Mouse (Mus musculus) liver, embryonic 14.5 days (tissue): ENCODE results near the gene Fblim1. TPM values are rescaled to one million over a fixed set of nuclear protein-coding genes. Genes with fewer than 3 reads are reported as not detected.

Experiments
- ATAC-seq: fragments of 200-750 bp; cut with Nextera tagmentation; 2 replicates; pipeline ENCODE4 v1.8.0; 2017; ENCODE audit warnings: moderate number of reproducible peaks, mild to moderate bottlenecking, moderate library complexity; ENCODE audit not compliant: insufficient read depth
- DNase-seq, 3 experiments: peaks; one replicate each; pipeline ENCODE4 v3.0.0-alpha.2; 2012 to 2013; ENCODE audit warnings: low read depth in 3 of 3, low spot score in 3 of 3
- H3K27ac ChIP-seq: fragments of 300-500 bp; sonication (generic); 2 replicates; pipeline ENCODE4 v1.5.1; 2014; ENCODE audit warnings: moderate library complexity, mild to moderate bottlenecking, control low read depth, inconsistent platforms
- H3K27me3 ChIP-seq: fragments of 300-500 bp; sonication (generic); 2 replicates; pipeline ENCODE4 v1.6.1; 2014; ENCODE audit warnings: mild to moderate bottlenecking, low read length, moderate library complexity; ENCODE audit not compliant: control insufficient read depth, insufficient read depth
- H3K36me3 ChIP-seq: fragments of 300-500 bp; sonication (generic); replicated peaks from 2 replicates; pipeline ENCODE4 v1.6.1; 2014; ENCODE audit warnings: low read depth; ENCODE audit not compliant: control insufficient read depth, insufficient read depth
- H3K4me1 ChIP-seq, 2 experiments: fragments of 200-500 bp in 1 of 2; fragments of 300-500 bp in 1 of 2; sonication (generic) in 1 of 2; replicated peaks; 2 replicates each; pipeline ENCODE4 v1.6.1; 2012 to 2014; ENCODE audit warnings: antibody characterized with exemption in 1 of 2, inconsistent platforms in 1 of 2, low read length in 1 of 2; ENCODE audit not compliant: control insufficient read depth in 2 of 2, insufficient read depth in 2 of 2
- H3K4me2 ChIP-seq: fragments of 300-500 bp; sonication (generic); 2 replicates; pipeline ENCODE4 v1.6.1; 2014; ENCODE audit warnings: low read depth, mild to moderate bottlenecking, control low read depth, moderate library complexity
- H3K4me3 ChIP-seq, 2 experiments: fragments of 200-500 bp in 1 of 2; fragments of 300-500 bp in 1 of 2; sonication (generic) in 1 of 2; 2 replicates each; pipeline ENCODE4 v1.5.1; 2012 to 2014; ENCODE audit warnings: low read depth in 2 of 2, low read length in 2 of 2, mild to moderate bottlenecking in 2 of 2, control low read depth in 1 of 2, inconsistent platforms in 1 of 2, moderate library complexity in 1 of 2; ENCODE audit not compliant: insufficient read depth in 1 of 2
- H3K9ac ChIP-seq: fragments of 300-500 bp; sonication (generic); replicated peaks from 2 replicates; pipeline ENCODE4 v1.6.1; 2014; ENCODE audit warnings: mild to moderate bottlenecking, control low read depth, moderate library complexity
- H3K9me3 ChIP-seq: fragments of 300-500 bp; sonication (generic); 2 replicates; pipeline ENCODE4 v1.6.1; 2016; ENCODE audit warnings: low read length, mixed read lengths; ENCODE audit not compliant: control insufficient read depth
- CTCF ChIP-seq: IDR thresholded peaks from 2 replicates; pipeline ENCODE4 v1.5.1; 2016; ENCODE audit warnings: antibody characterized with exemption, low read depth, control low read depth
- EP300 ChIP-seq: IDR thresholded peaks from 2 replicates; pipeline ENCODE4 v1.6.1; 2016; ENCODE audit warnings: antibody characterized with exemption, low read depth
- WGBS: fragments of 180-500 bp; shearing (Covaris S2); extraction: QIAGEN DNeasy Blood & Tissue Kit; methylation state at CpG from one replicate; pipeline ENCODE4 v1.1.7; 2014; ENCODE audit not compliant: insufficient replicate concordance; 5-methylcytosine and 5-hydroxymethylcytosine counted together
- polyA plus RNA-seq, 2 experiments: library from polyadenylated mRNA; depleted of rRNA in 1 of 2; stranded (reverse) in 1 of 2; unstranded in 1 of 2; fragments of >200 nt; fragmentation: Nextera tagmentation in 1 of 2; extraction: Ambion mirVana in 1 of 2; gene quantifications; 2 replicates each; pipeline versions ENCODE4 v1.2.1 to v1.2.3; 2012 to 2014

The Fblim1 gene
- polyA plus RNA-seq, 2 experiments = 0.77 to 1.1 TPM

DNA sequence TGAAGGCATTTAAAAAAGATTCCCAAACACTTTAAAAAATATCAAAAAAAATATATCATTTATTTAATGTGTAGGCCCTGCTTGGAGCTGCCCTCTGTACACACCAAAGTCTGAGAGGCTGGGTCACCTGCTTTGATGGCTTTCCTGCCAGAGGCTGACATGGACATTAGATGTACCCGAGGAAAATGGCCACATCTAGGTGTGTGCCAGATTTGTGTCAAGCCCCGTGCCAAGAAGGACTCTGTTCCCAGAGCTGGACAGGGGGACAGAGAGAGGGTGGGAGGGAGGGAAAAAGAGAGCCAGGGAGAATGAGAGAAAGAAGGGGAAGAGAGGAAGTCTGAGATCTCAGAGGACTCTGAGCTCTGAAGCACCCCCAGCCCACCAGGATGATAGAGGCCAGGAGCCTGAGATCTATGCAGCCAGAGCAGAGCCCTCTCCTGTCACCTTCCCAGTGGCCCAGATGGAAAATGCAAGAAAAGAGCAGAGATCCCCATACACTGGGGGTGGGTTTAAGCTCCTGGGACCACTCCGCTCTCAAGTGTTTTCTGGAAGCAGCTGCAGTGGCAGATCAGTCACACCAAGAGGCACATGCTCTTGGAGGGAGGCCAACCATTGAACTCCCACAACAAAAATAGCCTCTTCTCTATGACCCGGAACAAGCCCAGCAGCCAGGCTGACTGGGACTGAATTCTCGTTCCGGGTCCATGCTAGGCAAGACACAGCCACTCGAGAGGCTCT, 37.4 kb upstream of the Fblim1 start:
- TF ChIP-seq EP300 = no peak
- no peak for TF ChIP-seq CTCF
- no peak for ATAC-seq

DNA sequence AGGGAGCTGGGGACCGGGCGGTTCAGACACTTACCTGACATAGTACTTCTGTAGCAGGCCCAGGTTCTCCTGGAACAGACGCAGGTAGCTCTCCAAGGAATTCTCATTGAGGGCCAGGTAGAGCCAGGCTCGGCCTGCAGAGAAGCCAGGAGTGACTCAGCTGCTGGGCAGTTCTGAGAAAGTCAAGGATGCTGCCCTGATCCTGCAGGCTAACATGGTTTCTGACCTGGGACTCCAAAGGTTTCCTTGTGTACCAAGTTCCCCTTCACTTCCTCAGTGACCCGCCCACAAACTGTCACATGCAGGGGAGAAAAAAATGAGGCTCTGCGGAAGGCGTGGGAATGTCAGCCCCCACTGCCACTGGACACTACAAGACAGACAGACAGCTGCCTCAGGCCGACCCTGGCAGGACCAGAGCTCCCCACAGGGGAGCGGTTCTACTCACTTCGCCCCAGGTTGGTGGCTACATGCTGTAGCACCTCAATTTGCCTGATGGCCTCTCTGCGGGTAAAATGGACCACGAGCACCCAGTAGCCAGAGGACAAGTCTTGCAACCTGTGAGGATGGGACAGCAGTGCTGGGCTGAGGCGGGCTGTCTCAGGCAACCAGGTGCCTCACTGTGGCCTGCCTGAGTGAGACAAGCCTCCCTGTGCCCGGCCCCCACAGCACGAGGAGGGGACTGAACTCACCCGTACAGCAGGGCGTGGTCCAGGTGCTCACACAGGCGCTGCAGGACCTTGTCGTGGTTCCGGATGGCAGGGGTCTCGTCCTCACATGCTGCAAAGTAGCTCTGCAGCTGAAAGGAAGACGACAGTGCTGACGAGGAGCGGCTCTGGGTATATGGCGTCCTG, 36.3 kb upstream of the Fblim1 start:
- Histone ChIP-seq H3K9me3 (no peaks in the 10 kb centered on the region), H3K4me1 (no peaks in the 10 kb centered on the region), H3K9ac (no peak overlapping the region), H3K4me2 (no peak overlapping the region), H3K27me3 (no peaks in the 10 kb centered on the region), H3K4me3 (no peak overlapping the region), H3K36me3 (no peaks in the 10 kb centered on the region; the same call in 1 of the 2 replicates), H3K27ac (no peak overlapping the region)
- TF ChIP-seq EP300 = no peak
- no peak for TF ChIP-seq CTCF
- WGBS = 82% methylated on average over 25 of the region's 25 CpGs
- ATAC-seq (no peak), DNase-seq (no peak)

More for the DNA sequence above, 37.4 kb upstream of the Fblim1 start:
- Histone ChIP-seq H3K27me3 (no peaks in the 10 kb centered on the region), H3K9me3 (no peaks in the 10 kb centered on the region), H3K36me3 (no peaks in the 10 kb centered on the region), H3K4me2 (no peak overlapping the region), H3K4me3 (no peak overlapping the region), H3K4me1 (no peaks in the 10 kb centered on the region), H3K9ac (no peak overlapping the region), H3K27ac (no peak overlapping the region)
- 69% methylated on average over 7 of the region's 7 CpGs for WGBS
- DNase-seq = no peak

GRCm38 (mm10) chr4:141641353-141641771, 35.5 kb upstream of the Fblim1 start:
- TF ChIP-seq EP300 (no peak), CTCF (no peak)
- 81% methylated on average over 7 of the region's 7 CpGs for WGBS
- Histone ChIP-seq H3K4me1 (no peaks in the 10 kb centered on the region), H3K4me2 (no peak overlapping the region), H3K9me3 (no peaks in the 10 kb centered on the region), H3K36me3 (no peaks in the 10 kb centered on the region; the same call in 1 of the 2 replicates), H3K4me3 (no peak overlapping the region), H3K27ac (no peak overlapping the region), H3K9ac (no peak overlapping the region), H3K27me3 (no peaks in the 10 kb centered on the region)
- ATAC-seq (no peak), DNase-seq (no peak)

- no peak for TF ChIP-seq EP300
- TF ChIP-seq CTCF = no peak
- H3K9ac ChIP-seq = no peak overlapping the region
- no peaks in the 10 kb centered on the region for H3K4me1 ChIP-seq
- no peaks in the 10 kb centered on the region; the same call in 1 of the 2 replicates for H3K36me3 ChIP-seq
- no peak for ATAC-seq
- DNase-seq = no peak
- H3K9me3 ChIP-seq = no peaks in the 10 kb centered on the region
- H3K27ac ChIP-seq = no peak overlapping the region
- WGBS = 56% methylated on average over 11 of the region's 11 CpGs
- no peak overlapping the region for H3K4me2 ChIP-seq
- no peak overlapping the region for H3K4me3 ChIP-seq
- H3K27me3 ChIP-seq = no peaks in the 10 kb centered on the region
Measured at GRCm38 (mm10) chr4:141639474-141639873, 33.6 kb upstream of the Fblim1 start.

- no peaks in the 10 kb centered on the region for H3K27me3 ChIP-seq
- no peak overlapping the region for H3K4me3 ChIP-seq
- no peaks in the 10 kb centered on the region for H3K9me3 ChIP-seq
- no peaks in the 10 kb centered on the region; the same call in none of the 2 replicates for H3K36me3 ChIP-seq
- no peak for ATAC-seq
- TF ChIP-seq CTCF (no peak), EP300 (no peak)
- WGBS = 80% methylated on average over 5 of the region's 5 CpGs
- no peak overlapping the region for H3K9ac ChIP-seq
- no peak for DNase-seq
- H3K27ac ChIP-seq = no peak overlapping the region
- no peaks in the 10 kb centered on the region for H3K4me1 ChIP-seq
- no peak overlapping the region for H3K4me2 ChIP-seq
Measured at GRCm38 (mm10) chr4:141636693-141637092, 30.8 kb upstream of the Fblim1 start.
